Mouse (Mus musculus) lung, adult 2 months (tissue): ENCODE measurements around the gene Tns2. TPM values are rescaled to one million over a fixed set of nuclear protein-coding genes. Genes with fewer than 3 reads are reported as not detected.
"Not testable (repeated sequence)": the region's sequence is repeated elsewhere in the genome, so short reads cannot be mapped to it uniquely, and the experiment has no call there.

Source experiments
- DNase-seq: peaks from one replicate; pipeline ENCODE4 v3.0.0; 2022
- H3K4me1 ChIP-seq: fragments of 200-500 bp; 2 replicates; pipeline ENCODE4 v1.6.1; 2011; ENCODE audit warnings: low read length; ENCODE audit not compliant: control insufficient read depth, insufficient read depth
- H3K4me3 ChIP-seq: fragments of 200-500 bp; replicated peaks from 2 replicates; pipeline ENCODE3; 2011; ENCODE audit warnings: low read depth, mild to moderate bottlenecking, control low read depth, low read length; ENCODE audit errors: extremely low read depth
- CTCF ChIP-seq: fragments of 200-500 bp; IDR thresholded peaks from 2 replicates; pipeline ENCODE4 v1.5.1; 2011; ENCODE audit warnings: mild to moderate bottlenecking, low read length, control low read depth; ENCODE audit not compliant: insufficient read depth
- POLR2A ChIP-seq: fragments of 200-500 bp; IDR thresholded peaks from 2 replicates; pipeline ENCODE4 v1.6.1; 2011; ENCODE audit warnings: low read depth, mild to moderate bottlenecking, control low read depth, low read length, borderline replicate concordance; ENCODE audit errors: extremely low read depth
- WGBS: fragments of 180-500 bp; shearing (Covaris S2); methylation state at CpG from one replicate; pipeline ENCODE4 v1.1.7; 2018; 5-methylcytosine and 5-hydroxymethylcytosine counted together
- polyA plus RNA-seq: library from polyadenylated mRNA; depleted of rRNA; stranded (reverse); fragments of >200 nt; gene quantifications from 2 replicates; pipeline ENCODE4 v1.2.3, GENCODE M21; 2012

Tns2 gene
- polyA plus RNA-seq, 1 experiment, result 255 TPM

- peak; percentile 55 for DNase-seq
- Histone ChIP-seq H3K4me3 (peak overlapping the region; percentile 99), H3K4me1 (peaks cover 9% of the 10 kb centered on the region)
- under 1% methylated on average over 57 of the region's 57 CpGs for WGBS
- TF ChIP-seq POLR2A (no peak), CTCF (no peak)
Observed at GRCm38 (mm10) chr15:102074070-102074731, 26.0 kb upstream of the Tns2 start.

GRCm38 (mm10) chr15:102074876-102075585, 25.2 kb upstream of the Tns2 start:
- H3K4me3 ChIP-seq, result no peak overlapping the region
- no peak for DNase-seq
- TF ChIP-seq POLR2A (no peak), CTCF (no peak)

GRCm38 (mm10) chr15:102077111-102077677, 23.0 kb upstream of the Tns2 start:
- Histone ChIP-seq H3K4me3 (no peak overlapping the region), H3K4me1 (peaks cover 9% of the 10 kb centered on the region)
- no peak for TF ChIP-seq POLR2A
- TF ChIP-seq CTCF, result no peak
- DNase-seq, result no peak
- 62% methylated on average over 2 of the region's 2 CpGs for WGBS

More at GRCm38 (mm10) chr15:102074876-102075585, 25.2 kb upstream of the Tns2 start:
- WGBS, result 8% methylated on average over 11 of the region's 11 CpGs
- peaks cover 9% of the 10 kb centered on the region for H3K4me1 ChIP-seq

GRCm38 (mm10) chr15:102079221-102079620, 21.0 kb upstream of the Tns2 start:
- no peak for DNase-seq
- TF ChIP-seq CTCF (no peak), POLR2A (no peak)
- Histone ChIP-seq H3K4me1 (peaks cover 9% of the 10 kb centered on the region), H3K4me3 (no peak overlapping the region)
- 72% methylated on average over 4 of the region's 4 CpGs for WGBS

DNA sequence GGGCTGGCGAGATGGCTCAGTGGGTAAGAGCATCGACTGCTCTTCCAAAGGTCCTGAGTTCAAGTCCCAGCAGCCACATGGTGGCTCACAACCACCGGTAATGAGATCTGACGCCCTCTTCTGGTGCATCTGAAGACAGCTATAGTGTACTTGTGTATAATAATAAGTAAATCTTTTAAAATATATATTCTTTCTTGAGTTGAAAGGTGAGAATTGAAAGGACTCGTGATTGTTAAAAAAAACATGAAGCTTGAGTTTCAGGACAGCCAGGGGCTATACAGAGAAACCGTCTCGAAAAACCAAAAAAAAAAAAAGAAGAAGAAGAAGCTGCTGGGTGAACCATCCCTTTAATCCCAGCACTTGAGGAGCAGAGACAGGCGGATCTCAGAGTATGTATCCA, 20.3 kb upstream of the Tns2 start:
- WGBS, result 73% methylated on average over 8 of the region's 8 CpGs
- DNase-seq, H3K4me1 ChIP-seq: not testable (repeated sequence)

GRCm38 (mm10) chr15:102080429-102080828, 19.8 kb upstream of the Tns2 start:
- no peak for DNase-seq
- no peak overlapping the region for H3K4me3 ChIP-seq
- no peaks in the 10 kb centered on the region; the same call in 1 of the 2 replicates for H3K4me1 ChIP-seq
- TF ChIP-seq POLR2A (no peak), CTCF (no peak)
- WGBS, result 49% methylated on average over 2 of the region's 2 CpGs

More for the DNA sequence above, 20.3 kb upstream of the Tns2 start:
- H3K4me3 ChIP-seq, result not testable (repeated sequence)

DNA sequence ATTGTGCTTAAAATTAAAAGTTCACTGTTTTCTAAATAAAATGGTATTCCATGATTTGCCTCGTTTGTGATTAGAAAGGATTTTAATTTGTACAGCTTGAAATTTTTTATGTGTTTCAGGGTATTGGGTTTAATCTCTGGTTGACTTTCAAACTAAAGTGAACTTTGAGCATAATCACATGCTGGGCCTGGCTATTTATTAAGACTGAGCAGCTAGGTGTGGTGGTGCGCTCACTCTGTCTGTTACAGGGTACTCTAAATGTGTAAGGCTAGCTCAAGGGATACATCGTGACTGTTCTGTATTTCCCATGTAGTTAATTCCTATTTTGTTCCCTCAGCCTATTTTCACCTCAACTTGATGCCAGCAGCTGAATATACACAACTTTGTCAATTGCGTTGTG, 18.1 kb upstream of the Tns2 start:
- H3K4me1 ChIP-seq, result no peaks in the 10 kb centered on the region
- WGBS, result 84% methylated on average over 4 of the region's 4 CpGs
- TF ChIP-seq POLR2A (no peak), CTCF (no peak)
- no peak overlapping the region for H3K4me3 ChIP-seq
- no peak for DNase-seq

DNA sequence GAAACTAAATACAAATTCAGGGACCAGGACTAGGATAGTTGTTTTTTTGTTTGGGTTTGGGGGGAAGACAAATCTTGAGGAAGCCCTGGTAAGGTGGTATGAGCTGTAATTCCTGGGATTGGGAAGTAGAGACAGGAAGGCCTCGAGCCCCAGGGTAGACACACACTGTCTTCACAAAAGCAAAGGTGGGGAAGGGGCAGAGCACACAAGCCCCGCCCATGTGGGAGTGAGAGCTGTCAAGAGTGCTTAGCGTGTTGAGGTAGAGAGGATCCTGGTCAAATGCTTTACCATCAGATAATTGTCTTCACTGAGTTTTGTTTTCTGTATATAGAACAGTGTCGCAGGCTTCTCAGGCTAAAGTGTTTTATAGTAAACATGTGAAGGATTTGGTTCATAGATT, 17.2 kb upstream of the Tns2 start:
- WGBS, result 66% methylated on average over 4 of the region's 4 CpGs
- no peaks in the 10 kb centered on the region for H3K4me1 ChIP-seq
- no peak overlapping the region for H3K4me3 ChIP-seq
- TF ChIP-seq POLR2A, result no peak
- no peak for TF ChIP-seq CTCF
- DNase-seq, result no peak

DNA sequence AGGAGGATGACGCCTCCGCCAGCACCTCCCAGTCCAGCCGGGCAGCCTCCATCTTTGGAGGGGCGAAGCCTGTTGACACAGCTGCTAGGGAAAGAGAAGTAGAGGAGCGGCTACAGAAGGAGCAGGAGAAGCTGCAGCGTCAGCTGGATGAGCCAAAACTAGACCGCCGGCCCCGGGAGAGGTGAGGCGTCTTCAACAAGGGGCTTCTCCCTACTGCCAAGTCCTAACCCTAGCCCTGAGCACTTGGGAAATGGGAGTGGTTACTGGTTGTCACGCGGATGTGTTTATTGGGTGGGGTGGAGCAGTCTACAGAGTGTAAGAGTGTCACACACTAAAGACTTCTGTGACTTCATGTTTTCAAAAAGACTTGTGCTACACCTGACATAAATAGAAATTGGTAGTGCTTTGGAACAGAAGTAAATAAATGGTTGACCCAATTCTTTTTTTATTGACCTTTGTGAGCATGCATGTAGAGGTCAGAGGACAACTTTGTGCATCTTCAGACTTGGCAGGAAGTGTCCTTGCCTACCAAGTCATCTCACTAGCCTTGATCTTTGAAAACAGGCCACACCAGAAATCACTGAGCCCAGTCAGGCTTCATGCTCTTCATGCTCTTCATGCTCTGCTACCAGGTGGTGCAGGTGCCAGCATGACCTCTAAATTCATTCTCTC, 10.2 kb upstream of the Tns2 start:
- TF ChIP-seq POLR2A, result no peak
- no peak for TF ChIP-seq CTCF
- no peak for DNase-seq
- Histone ChIP-seq H3K4me3 (no peak overlapping the region), H3K4me1 (no peaks in the 10 kb centered on the region)
- 73% methylated on average over 12 of the region's 12 CpGs for WGBS
